Mouse (Mus musculus): ENCODE results near the gene Gsto1.

- TF ChIP-seq CTCF (IDR thresholded peaks at IDR 0.05; ENCODE audit: borderline replicate concordance, control insufficient read depth, extremely low read depth, insufficient read depth, low read length, poor library complexity) (peak; percentile 99), POLR2A (IDR thresholded peaks at IDR 0.05; ENCODE audit: control insufficient read depth, extremely low read depth, insufficient read depth, low read length, poor library complexity) (no peak)
These were observed 27.5 kb downstream of the Gsto1 start for GRCm38 (mm10) chr19:47882151-47882881.

Measured in thymus, adult 2 months (tissue).